Mouse (Mus musculus): ENCODE measurements at regions not wholly inside any gene's neighbourhood (a gene's known extent, or its start where the extent isn't known, plus 50 kb on each side); places are given as distances from the start of the nearest gene placed in this dataset.

- H3K4me1 ChIP-seq (replicated peaks), result no peaks in the 10 kb centered on the region
- no peaks in the 10 kb centered on the region for H3K9me3 ChIP-seq
- no peak overlapping the region for H3K4me2 ChIP-seq (replicated peaks)
- H3K9ac ChIP-seq (replicated peaks), result no peak overlapping the region
- no peak overlapping the region for H3K27ac ChIP-seq
- no peaks in the 10 kb centered on the region for H3K36me3 ChIP-seq
- no peaks in the 10 kb centered on the region for H3K27me3 ChIP-seq
- ATAC-seq, result no peak
- WGBS, result 100% methylated on average over 1 of the region's 1 CpGs
- no peak overlapping the region for H3K4me3 ChIP-seq (replicated peaks)
Measured at GRCm38 (mm10) chr11:31464844-31465243, 95.0 kb upstream of the Stc2 start.

- Histone ChIP-seq H3K9me3 (no peaks in the 10 kb centered on the region), H3K36me3 (no peaks in the 10 kb centered on the region), H3K27ac (no peak overlapping the region), H3K9ac (replicated peaks) (no peak overlapping the region), H3K4me2 (replicated peaks) (no peak overlapping the region), H3K27me3 (no peaks in the 10 kb centered on the region), H3K4me3 (replicated peaks) (no peak overlapping the region), H3K4me1 (replicated peaks) (no peaks in the 10 kb centered on the region)
- no peak for ATAC-seq
Measured at GRCm38 (mm10) chr11:31462440-31462839, 92.6 kb upstream of the Stc2 start.

- no peak overlapping the region for H3K4me2 ChIP-seq (replicated peaks)
- no peaks in the 10 kb centered on the region for H3K36me3 ChIP-seq
- 91% methylated on average over 4 of the region's 4 CpGs for WGBS
- H3K4me3 ChIP-seq (replicated peaks), result no peak overlapping the region
- H3K9ac ChIP-seq (replicated peaks), result no peak overlapping the region
- no peaks in the 10 kb centered on the region for H3K9me3 ChIP-seq
- H3K27ac ChIP-seq, result no peak overlapping the region
- no peak for ATAC-seq
- H3K4me1 ChIP-seq (replicated peaks), result no peaks in the 10 kb centered on the region
- H3K27me3 ChIP-seq, result no peaks in the 10 kb centered on the region
Measured at GRCm38 (mm10) chr11:31461824-31462223, 92.0 kb upstream of the Stc2 start.

GRCm38 (mm10) chr11:31461348-31461747, 91.5 kb upstream of the Stc2 start:
- Histone ChIP-seq H3K36me3 (no peaks in the 10 kb centered on the region), H3K4me3 (replicated peaks) (no peak overlapping the region), H3K4me2 (replicated peaks) (no peak overlapping the region), H3K9ac (replicated peaks) (no peak overlapping the region), H3K27ac (no peak overlapping the region), H3K9me3 (no peaks in the 10 kb centered on the region), H3K4me1 (replicated peaks) (no peaks in the 10 kb centered on the region), H3K27me3 (no peaks in the 10 kb centered on the region)
- ATAC-seq, result no peak
- WGBS, result 65% methylated on average over 3 of the region's 3 CpGs

GRCm38 (mm10) chr11:31427374-31427773, 57.5 kb upstream of the Stc2 start:
- Histone ChIP-seq H3K27me3 (no peaks in the 10 kb centered on the region), H3K9me3 (no peaks in the 10 kb centered on the region), H3K4me2 (replicated peaks) (no peak overlapping the region), H3K4me3 (replicated peaks) (no peak overlapping the region), H3K9ac (replicated peaks) (no peak overlapping the region), H3K36me3 (no peaks in the 10 kb centered on the region), H3K27ac (no peak overlapping the region), H3K4me1 (replicated peaks) (no peaks in the 10 kb centered on the region)
- 95% methylated on average over 2 of the region's 2 CpGs for WGBS
- ATAC-seq, result no peak

Data from midbrain, embryonic 13.5 days (tissue).